Mouse (Mus musculus) kidney, adult 11 months (tissue): ENCODE measurements around the gene Zfp788.
A peak's percentile ranks its signal among the peaks of the same experiment; 100 is the strongest.
"Not testable (repeated sequence)": the region's sequence is repeated elsewhere in the genome, so short reads cannot be mapped to it uniquely, and the experiment has no call there.

ENCODE experiments used
- DNase-seq: peaks from one replicate; pipeline ENCODE4 v3.0.0; 2022

Zfp788 gene

GRCm38 (mm10) chr7:41632409-41633220, at the start of gene Zfp788:
Gene Zfp788 (plus strand): TSS chr7:41633203.
- DNase-seq = peak; percentile 98

- DNase-seq = not testable (repeated sequence)
These were observed 45.2 kb upstream of the Zfp788 start for GRCm38 (mm10) chr7:41587831-41588230.

- no peak for DNase-seq
These were observed 34.4 kb upstream of the Zfp788 start for GRCm38 (mm10) chr7:41598615-41599014.

- peak; percentile 96 for DNase-seq
These were observed 33.8 kb upstream of the Zfp788 start, which contains the start of gene 2610021A01Rik for GRCm38 (mm10) chr7:41599034-41599813. Gene 2610021A01Rik (plus strand): TSS chr7:41599230.

DNA sequence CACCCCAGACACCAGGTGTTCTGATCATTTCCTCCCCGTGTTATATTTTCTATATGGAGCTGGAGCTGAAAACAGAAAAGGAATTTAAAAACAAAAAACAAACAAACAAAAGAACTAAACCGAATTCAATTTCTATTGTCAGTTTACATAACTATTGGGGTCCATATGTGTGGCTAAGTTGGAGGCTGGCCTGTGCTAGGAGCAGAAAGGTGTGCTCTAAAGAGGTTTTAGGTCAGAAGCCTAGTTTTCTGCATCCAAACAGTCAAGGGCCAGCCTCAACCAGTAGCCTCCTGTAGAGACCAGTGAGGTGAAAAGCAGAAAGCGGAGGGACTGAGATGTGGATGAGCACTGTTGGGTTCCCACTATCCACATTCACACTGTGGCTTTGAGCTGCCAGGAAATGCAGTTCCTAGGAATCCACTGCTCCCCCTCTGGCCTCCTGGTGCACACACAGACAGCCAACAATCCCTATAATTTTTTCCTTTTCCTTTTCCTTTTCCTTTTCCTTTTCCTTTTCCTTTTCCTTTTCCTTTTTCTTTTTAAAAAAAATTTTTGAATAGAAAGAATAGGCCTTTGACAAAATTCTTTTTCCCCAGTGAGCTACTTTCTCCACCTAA, 33.0 kb upstream of the Zfp788 start:
- no peak for DNase-seq

DNA sequence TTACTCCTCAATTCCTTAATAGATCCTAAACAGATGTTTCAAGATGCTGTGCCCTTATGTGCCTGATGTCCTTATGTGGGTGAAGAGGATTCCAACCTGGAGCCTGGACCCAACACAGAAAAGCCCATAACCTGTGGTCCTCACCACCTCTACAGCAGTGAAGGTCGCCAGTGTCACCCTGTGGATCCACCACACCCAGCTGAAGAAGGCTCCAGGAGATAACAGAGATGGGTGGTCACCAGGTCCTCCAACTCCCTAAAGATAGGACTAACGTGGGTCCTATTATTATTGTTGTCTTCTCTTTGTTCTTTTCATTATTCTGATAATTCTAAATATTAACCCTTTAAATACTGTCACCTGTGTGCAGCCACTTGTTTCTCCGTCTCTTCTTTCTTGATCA, 21.3 kb upstream of the Zfp788 start:
- DNase-seq = no peak

DNA sequence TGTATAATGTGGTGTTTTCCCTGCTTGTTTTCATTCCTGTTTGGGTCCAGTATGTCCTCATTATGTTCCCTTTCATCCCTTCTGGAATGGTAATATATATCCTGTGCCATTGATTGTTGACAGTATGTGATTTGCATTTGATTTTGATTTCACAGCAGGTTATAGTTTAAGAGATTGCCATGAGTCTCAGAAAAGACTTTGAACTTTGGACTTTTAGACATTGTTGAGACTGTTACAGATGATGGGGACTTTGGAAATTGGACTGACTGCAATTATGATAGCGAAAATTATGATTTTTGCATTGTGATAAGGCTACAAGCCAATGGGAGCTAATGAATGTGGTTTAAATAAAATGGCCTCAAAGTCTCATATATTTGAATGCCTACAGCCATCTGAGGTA, 16.8 kb upstream of the Zfp788 start:
- not testable (repeated sequence) for DNase-seq

- DNase-seq = peak; percentile 94
These were observed 400 bp downstream of the Zfp788 start for GRCm38 (mm10) chr7:41633221-41633984.

DNA sequence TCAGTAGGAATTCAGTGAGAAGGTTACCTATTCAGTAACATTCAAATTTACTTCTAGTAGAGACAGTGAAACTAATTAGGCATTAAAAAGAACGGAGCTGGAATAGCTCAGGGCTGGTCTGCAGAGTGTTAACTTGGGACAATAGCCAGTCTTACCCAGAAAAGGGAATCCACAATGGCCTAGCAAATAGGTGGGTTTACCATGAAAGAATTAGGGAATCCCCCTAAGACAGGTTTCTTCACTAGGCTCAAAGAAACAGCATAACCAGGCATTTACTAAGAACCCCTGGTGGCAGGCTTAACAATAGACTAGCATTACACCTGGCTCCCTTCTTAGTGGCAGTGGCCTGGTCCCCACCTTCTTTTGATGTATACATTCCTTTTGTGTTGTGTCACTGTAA, 41.3 kb downstream of the Zfp788 start:
- not testable (repeated sequence) for DNase-seq
